Mouse (Mus musculus): ENCODE measurements at regions not wholly inside any gene's neighbourhood (a gene's known extent, or its start where the extent isn't known, plus 50 kb on each side); places are given as distances from the start of the nearest gene placed in this dataset.
A peak's percentile ranks its signal among the peaks of the same experiment; 100 is the strongest.

DNA sequence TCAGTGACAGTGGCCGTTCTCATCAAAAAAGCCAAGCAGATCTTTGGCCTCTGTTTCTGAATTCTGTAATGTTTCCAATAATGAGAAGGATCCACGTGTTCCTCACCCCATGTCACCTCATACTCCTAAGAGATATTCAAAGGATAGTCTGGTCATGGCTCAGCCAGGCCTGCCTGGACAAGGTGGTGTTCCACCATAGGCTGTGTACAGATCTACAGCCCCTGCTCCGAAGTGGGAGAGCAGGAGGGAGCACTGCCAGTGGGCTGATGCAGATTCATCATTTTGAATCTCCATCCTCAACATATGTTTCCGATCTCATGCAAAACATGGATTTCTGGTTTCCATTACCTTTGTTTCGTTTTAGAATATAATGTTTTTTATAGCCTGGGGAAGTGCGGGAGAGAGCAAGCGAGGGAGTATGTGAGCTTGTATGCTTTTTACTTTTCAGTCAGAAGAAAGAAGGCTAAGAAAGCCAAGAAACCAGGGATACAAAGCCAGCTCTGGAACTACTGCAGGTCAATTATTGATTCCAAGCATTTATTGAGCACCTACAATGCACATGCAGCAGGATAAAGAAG is 166.5 kb upstream of the Usp24 start:
- ATAC-seq (no peak), DNase-seq (ENCODE audit: low spot score) (no peak)
- Histone ChIP-seq H3K4me1 (ENCODE audit: insufficient read depth, low read length) (no peaks in the 10 kb centered on the region; the same call in 1 of the 2 replicates), H3K36me3 (ENCODE audit: insufficient read depth, low read length) (no peaks in the 10 kb centered on the region), H3K9me3 (ENCODE audit: low read length) (no peaks in the 10 kb centered on the region), H3K4me3 (ENCODE audit: low read length) (no peak overlapping the region), H3K27me3 (ENCODE audit: insufficient read depth, low read length) (no peaks in the 10 kb centered on the region), H3K27ac (no peak overlapping the region), H3K9ac (replicated peaks; ENCODE audit: low read length) (no peak overlapping the region), H3K4me2 (ENCODE audit: low read depth, low read length) (no peak overlapping the region)
- 88% methylated on average over 7 of the region's 7 CpGs for WGBS
- TF ChIP-seq CTCF (IDR thresholded peaks at IDR 0.05; ENCODE audit: low read depth): no peak

DNA sequence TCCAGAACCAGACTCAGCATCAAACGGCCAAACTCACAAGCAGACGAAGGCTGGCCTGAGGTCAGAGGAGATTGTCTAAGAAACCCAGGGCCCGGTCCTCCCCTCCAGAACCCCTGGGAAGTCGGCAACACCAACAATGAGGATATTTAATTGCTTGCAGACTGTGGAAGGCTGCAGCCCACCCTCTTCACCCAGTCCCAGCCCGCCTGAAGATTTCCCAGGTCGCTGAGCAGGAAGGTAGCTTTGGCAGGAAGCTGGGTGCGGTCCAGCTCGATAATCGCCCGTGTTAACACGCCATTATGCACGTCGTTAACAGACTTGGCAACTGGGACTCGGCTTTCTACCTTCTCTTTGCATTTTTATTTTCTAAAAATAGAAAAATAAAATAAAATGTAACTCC is 165.2 kb upstream of the Usp24 start:
- WGBS: 51% methylated on average over 14 of the region's 14 CpGs
- no peak for DNase-seq (ENCODE audit: low spot score)

DNA sequence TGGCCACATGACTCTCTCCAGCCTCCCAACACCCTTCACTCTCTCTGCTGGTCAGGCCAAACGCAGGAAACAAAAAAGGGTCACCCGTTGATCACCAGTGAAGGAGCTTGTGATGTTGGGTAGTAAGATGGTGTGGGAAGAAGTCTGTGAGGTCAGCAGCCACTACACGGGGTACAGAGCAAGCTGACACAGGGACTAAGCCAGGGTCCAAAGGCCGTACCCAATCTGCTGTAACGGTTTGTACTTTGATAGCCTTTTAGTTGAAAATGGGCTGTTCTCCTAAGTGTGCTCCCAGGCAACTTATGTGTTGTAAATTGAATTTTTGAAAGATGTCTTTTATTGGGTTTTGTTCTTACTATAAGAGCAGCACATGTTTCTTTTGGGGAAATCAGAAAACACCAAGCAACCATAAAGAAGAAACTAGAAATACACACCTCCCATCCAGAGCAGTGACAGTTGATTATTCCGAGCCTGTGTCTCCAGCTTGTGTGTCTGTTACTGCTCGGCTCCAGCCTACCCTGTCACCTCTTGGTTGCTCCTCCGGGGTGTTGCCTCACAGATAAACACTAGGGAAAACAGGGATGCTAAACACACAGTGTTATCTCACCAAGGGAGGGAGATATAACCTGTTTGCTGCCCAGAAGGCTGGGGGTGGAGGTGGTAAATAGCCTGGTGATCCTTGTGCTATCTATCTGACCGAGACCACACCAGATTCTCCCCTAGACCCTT is 158.4 kb upstream of the Usp24 start:
- ATAC-seq: no peak
- Histone ChIP-seq H3K27me3 (ENCODE audit: insufficient read depth, low read length) (no peaks in the 10 kb centered on the region), H3K4me3 (ENCODE audit: low read length) (no peak overlapping the region)

More for the DNA sequence above, 165.2 kb upstream of the Usp24 start:
- Histone ChIP-seq H3K9ac (replicated peaks; ENCODE audit: low read length) (no peak overlapping the region), H3K4me3 (ENCODE audit: low read length) (no peak overlapping the region), H3K4me1 (ENCODE audit: insufficient read depth, low read length) (no peaks in the 10 kb centered on the region), H3K4me2 (ENCODE audit: low read depth, low read length) (no peak overlapping the region), H3K9me3 (ENCODE audit: low read length) (no peaks in the 10 kb centered on the region), H3K36me3 (ENCODE audit: insufficient read depth, low read length) (no peaks in the 10 kb centered on the region), H3K27ac (no peak overlapping the region), H3K27me3 (ENCODE audit: insufficient read depth, low read length) (no peaks in the 10 kb centered on the region)
- ATAC-seq: no peak
- no peak for TF ChIP-seq CTCF (IDR thresholded peaks at IDR 0.05; ENCODE audit: low read depth)

DNA sequence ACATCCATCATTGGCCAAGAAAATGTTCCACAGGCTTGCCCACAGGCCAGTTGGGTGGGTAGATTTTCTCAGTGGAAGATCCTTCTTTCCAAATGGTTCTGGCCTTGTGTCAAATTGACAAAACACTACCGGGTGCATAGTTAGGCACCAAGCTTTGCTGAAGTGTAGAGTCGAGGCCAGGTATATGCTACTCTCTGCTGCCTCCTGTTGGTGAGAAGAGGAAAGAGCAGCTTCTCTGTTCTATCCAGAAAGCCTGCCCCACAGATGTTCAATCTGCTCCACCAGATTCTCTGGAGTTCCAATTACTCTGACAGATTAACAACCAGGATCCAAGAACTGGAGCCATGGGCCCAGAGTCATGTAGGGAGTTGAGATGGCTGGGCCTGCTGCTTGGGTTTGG is 154.4 kb upstream of the Usp24 start:
- whole genome bisulfite sequencing: 55% methylated on average over 2 of the region's 2 CpGs
- H3K27me3 ChIP-seq (ENCODE audit: insufficient read depth, low read length): no peaks in the 10 kb centered on the region
- H3K36me3 ChIP-seq (ENCODE audit: insufficient read depth, low read length): no peaks in the 10 kb centered on the region
- H3K27ac ChIP-seq: no peak overlapping the region
- H3K9ac ChIP-seq (replicated peaks; ENCODE audit: low read length): no peak overlapping the region
- H3K9me3 ChIP-seq (ENCODE audit: low read length): no peaks in the 10 kb centered on the region
- H3K4me3 ChIP-seq (ENCODE audit: low read length): no peak overlapping the region
- DNase-seq (ENCODE audit: low spot score) (no peak), ATAC-seq (no peak)
- H3K4me1 ChIP-seq (ENCODE audit: insufficient read depth, low read length): no peaks in the 10 kb centered on the region
- TF ChIP-seq CTCF (IDR thresholded peaks at IDR 0.05; ENCODE audit: low read depth): peak; percentile 38; the same call in 1 of the 2 replicates
- no peak overlapping the region for H3K4me2 ChIP-seq (ENCODE audit: low read depth, low read length)

More for the DNA sequence above, 158.4 kb upstream of the Usp24 start:
- 88% methylated on average over 9 of the region's 9 CpGs for WGBS
- H3K36me3 ChIP-seq (ENCODE audit: insufficient read depth, low read length): no peaks in the 10 kb centered on the region
- H3K9ac ChIP-seq (replicated peaks; ENCODE audit: low read length): no peak overlapping the region
- no peak for DNase-seq (ENCODE audit: low spot score)
- no peak overlapping the region for H3K27ac ChIP-seq
- H3K4me2 ChIP-seq (ENCODE audit: low read depth, low read length): no peak overlapping the region
- TF ChIP-seq CTCF (IDR thresholded peaks at IDR 0.05; ENCODE audit: low read depth): no peak
- no peaks in the 10 kb centered on the region for H3K4me1 ChIP-seq (ENCODE audit: insufficient read depth, low read length)
- no peaks in the 10 kb centered on the region for H3K9me3 ChIP-seq (ENCODE audit: low read length)

DNA sequence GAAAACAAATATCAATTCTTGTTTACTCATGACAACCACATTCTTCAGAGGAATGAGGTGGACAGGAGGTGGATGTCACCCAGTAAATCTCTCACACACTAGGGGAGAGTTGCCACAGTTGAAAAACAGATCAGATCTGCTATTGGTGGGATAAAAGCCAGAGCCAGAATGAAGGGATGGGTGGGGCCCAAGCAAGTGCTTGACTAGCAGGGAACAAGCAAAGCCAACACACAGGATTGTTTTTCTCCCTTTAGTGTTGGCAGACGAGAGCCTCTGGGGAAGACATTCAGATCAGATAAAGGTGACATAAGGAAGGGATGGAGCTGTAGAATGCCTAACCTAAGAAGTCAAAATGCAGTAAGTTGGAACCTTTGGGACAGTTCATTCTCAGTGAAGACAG is 153.5 kb upstream of the Usp24 start:
- Histone ChIP-seq H3K4me2 (ENCODE audit: low read depth, low read length) (no peak overlapping the region), H3K9me3 (ENCODE audit: low read length) (no peaks in the 10 kb centered on the region), H3K9ac (replicated peaks; ENCODE audit: low read length) (no peak overlapping the region), H3K4me1 (ENCODE audit: insufficient read depth, low read length) (no peaks in the 10 kb centered on the region), H3K36me3 (ENCODE audit: insufficient read depth, low read length) (no peaks in the 10 kb centered on the region), H3K27me3 (ENCODE audit: insufficient read depth, low read length) (no peaks in the 10 kb centered on the region), H3K4me3 (ENCODE audit: low read length) (no peak overlapping the region), H3K27ac (no peak overlapping the region)
- DNase-seq (ENCODE audit: low spot score): no peak
- TF ChIP-seq CTCF (IDR thresholded peaks at IDR 0.05; ENCODE audit: low read depth): no peak
- ATAC-seq: no peak
- 74% methylated on average over 1 of the region's 1 CpGs for WGBS

DNA sequence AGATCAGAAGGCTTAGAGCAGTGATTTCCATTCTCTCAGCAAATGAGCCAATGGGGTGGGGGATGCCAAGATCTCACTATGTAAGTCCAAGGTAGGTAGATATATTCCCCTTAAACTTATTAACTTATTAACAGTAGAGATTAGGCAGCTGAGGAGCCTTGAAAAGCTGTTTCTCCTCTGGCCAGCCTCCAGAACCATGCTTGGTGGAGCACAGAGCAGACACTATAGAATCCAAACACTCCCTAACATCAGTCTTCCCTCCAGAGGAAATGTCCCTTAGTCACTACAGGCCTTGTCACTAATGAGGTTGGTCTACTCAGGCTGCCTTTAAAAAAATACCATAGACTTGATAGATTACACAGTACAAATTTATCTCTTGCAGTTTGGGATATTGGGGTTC is 152.8 kb upstream of the Usp24 start:
- H3K4me1 ChIP-seq (ENCODE audit: insufficient read depth, low read length): no peaks in the 10 kb centered on the region
- no peak overlapping the region for H3K27ac ChIP-seq
- no peak overlapping the region for H3K4me2 ChIP-seq (ENCODE audit: low read depth, low read length)
- no peak overlapping the region for H3K9ac ChIP-seq (replicated peaks; ENCODE audit: low read length)
- H3K9me3 ChIP-seq (ENCODE audit: low read length): no peaks in the 10 kb centered on the region
- no peak for DNase-seq (ENCODE audit: low spot score)
- no peak overlapping the region for H3K4me3 ChIP-seq (ENCODE audit: low read length)
- ATAC-seq: no peak
- no peaks in the 10 kb centered on the region for H3K36me3 ChIP-seq (ENCODE audit: insufficient read depth, low read length)
- H3K27me3 ChIP-seq (ENCODE audit: insufficient read depth, low read length): no peaks in the 10 kb centered on the region
- no peak for TF ChIP-seq CTCF (IDR thresholded peaks at IDR 0.05; ENCODE audit: low read depth)

DNA sequence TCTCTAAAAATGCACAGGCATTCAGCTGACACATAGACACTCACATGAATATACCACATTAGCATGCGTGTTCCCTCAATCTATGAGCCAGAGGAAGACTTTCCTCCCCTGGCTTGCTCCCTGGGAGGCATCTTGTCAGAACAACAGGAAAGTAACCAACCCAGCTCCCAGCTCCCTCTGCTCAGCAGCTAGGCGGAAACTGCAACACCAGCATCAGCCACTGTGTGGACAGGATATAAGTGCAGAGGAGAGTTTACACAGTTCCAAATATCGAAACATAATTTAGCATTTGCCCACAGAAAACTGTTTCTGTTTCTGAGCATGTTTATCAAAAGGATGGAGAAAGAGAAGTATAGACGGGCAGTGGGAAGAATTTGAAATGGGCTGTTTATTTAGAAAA is 148.3 kb upstream of the Usp24 start:
- 67% methylated on average over 4 of the region's 4 CpGs for whole genome bisulfite sequencing
- H3K27ac ChIP-seq: no peak overlapping the region
- no peak overlapping the region for H3K4me2 ChIP-seq (ENCODE audit: low read depth, low read length)
- H3K4me3 ChIP-seq (ENCODE audit: low read length): no peak overlapping the region
- H3K9ac ChIP-seq (replicated peaks; ENCODE audit: low read length): no peak overlapping the region
- no peaks in the 10 kb centered on the region for H3K27me3 ChIP-seq (ENCODE audit: insufficient read depth, low read length)
- ATAC-seq (no peak), DNase-seq (ENCODE audit: low spot score) (peak; percentile 13)
- H3K9me3 ChIP-seq (ENCODE audit: low read length): no peaks in the 10 kb centered on the region
- H3K4me1 ChIP-seq (ENCODE audit: insufficient read depth, low read length): no peaks in the 10 kb centered on the region
- no peaks in the 10 kb centered on the region for H3K36me3 ChIP-seq (ENCODE audit: insufficient read depth, low read length)
- TF ChIP-seq CTCF (IDR thresholded peaks at IDR 0.05; ENCODE audit: low read depth): peak; percentile 38; the same call in 1 of the 2 replicates

Measured in hindbrain, postnatal 0 days (tissue).